Mouse (Mus musculus): ENCODE measurements around the gene Lrrc8e. TPM values are rescaled to one million over a fixed set of nuclear protein-coding genes. Genes with fewer than 3 reads are reported as not detected.

Gene Lrrc8e
- polyA plus RNA-seq, 2 experiments, result 0.30 to 0.37 TPM

DNA sequence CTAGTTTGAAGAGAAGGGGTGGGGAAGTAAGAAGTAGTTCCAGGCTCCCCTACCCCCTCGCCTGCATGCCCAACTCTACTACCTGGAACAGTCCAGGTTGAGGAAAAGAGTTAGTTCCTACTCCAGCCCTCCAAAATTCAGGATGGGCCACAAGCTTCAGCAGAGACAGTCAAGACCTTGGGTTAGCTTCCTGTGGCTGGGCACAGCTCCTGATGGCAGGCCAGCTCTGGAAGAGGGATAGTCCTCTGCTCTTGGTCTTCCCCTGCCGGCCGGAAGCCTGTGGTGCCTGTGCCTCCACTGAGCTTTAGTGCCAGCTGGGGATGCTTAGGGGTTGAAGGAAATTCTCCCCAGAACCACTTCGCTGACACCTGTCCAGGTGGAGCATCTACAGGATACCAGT, 304 bp upstream of the Lrrc8e start:
- H3K27me3 ChIP-seq (ENCODE audit: control insufficient read depth, insufficient read depth, low read length), result peaks cover 14% of the 10 kb centered on the region
- H3K9me3 ChIP-seq (ENCODE audit: control insufficient read depth, low read length), result no peaks in the 10 kb centered on the region
- no peak overlapping the region for H3K27ac ChIP-seq (replicated peaks; ENCODE audit: low read depth, low read length)
- H3K4me3 ChIP-seq (replicated peaks; ENCODE audit: low read length), result peak overlapping the region; percentile 27
- no peak for TF ChIP-seq POLR2A (IDR thresholded peaks at IDR 0.05; ENCODE audit: borderline replicate concordance, extremely low read depth, insufficient read depth, insufficient read length)
- peaks cover 6% of the 10 kb centered on the region; the same call in 1 of the 2 replicates for H3K4me1 ChIP-seq (ENCODE audit: control insufficient read depth, insufficient read depth, low read length)
- no peak for ATAC-seq (ENCODE audit: low FRiP score, low read depth)
- DNase-seq (ENCODE audit: low spot score), result no peak
- 19% methylated on average over 4 of the region's 4 CpGs for WGBS
- H3K36me3 ChIP-seq (ENCODE audit: control insufficient read depth, insufficient read depth, low read length), result no peaks in the 10 kb centered on the region
- H3K9ac ChIP-seq (ENCODE audit: low read depth, low read length, severe bottlenecking), result peak overlapping the region; percentile 44; the same call in 1 of the 2 replicates
- peak overlapping the region; percentile 49 for H3K4me2 ChIP-seq (replicated peaks; ENCODE audit: low read depth, low read length, severe bottlenecking)

DNA sequence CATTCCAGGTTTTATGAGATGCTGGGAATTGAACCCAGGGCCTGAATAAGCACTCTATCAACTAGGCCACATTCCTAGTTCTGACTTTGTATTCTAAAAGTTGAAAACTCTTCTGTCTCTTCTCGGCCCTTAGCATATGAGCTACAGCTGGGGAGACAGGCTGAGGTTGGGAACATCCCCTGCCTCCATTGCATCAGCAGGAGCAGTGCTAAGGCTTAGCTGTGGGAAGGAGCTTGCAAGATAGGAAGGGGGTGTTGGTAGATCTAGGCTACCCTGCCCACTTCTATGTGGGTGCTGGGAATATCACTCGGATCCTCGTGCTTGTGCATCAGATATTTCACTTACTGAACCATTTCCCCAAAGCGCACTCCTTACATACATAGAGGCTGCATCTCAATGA, 1.3 kb downstream of the Lrrc8e start:
- H3K27ac ChIP-seq (replicated peaks; ENCODE audit: low read depth, low read length), result no peak overlapping the region
- 93% methylated on average over 4 of the region's 4 CpGs for WGBS
- DNase-seq (ENCODE audit: low spot score) (no peak), ATAC-seq (ENCODE audit: low FRiP score, low read depth) (no peak)
- no peak overlapping the region for H3K4me3 ChIP-seq (replicated peaks; ENCODE audit: low read length)
- no peaks in the 10 kb centered on the region for H3K9me3 ChIP-seq (ENCODE audit: control insufficient read depth, low read length)
- H3K36me3 ChIP-seq (ENCODE audit: control insufficient read depth, insufficient read depth, low read length), result no peaks in the 10 kb centered on the region
- no peak for TF ChIP-seq POLR2A (IDR thresholded peaks at IDR 0.05; ENCODE audit: borderline replicate concordance, extremely low read depth, insufficient read depth, insufficient read length)
- H3K4me2 ChIP-seq (replicated peaks; ENCODE audit: low read depth, low read length, severe bottlenecking), result no peak overlapping the region
- no peak overlapping the region for H3K9ac ChIP-seq (ENCODE audit: low read depth, low read length, severe bottlenecking)
- peaks cover 6% of the 10 kb centered on the region; the same call in 1 of the 2 replicates for H3K4me1 ChIP-seq (ENCODE audit: control insufficient read depth, insufficient read depth, low read length)
- peaks cover 14% of the 10 kb centered on the region for H3K27me3 ChIP-seq (ENCODE audit: control insufficient read depth, insufficient read depth, low read length)

DNA sequence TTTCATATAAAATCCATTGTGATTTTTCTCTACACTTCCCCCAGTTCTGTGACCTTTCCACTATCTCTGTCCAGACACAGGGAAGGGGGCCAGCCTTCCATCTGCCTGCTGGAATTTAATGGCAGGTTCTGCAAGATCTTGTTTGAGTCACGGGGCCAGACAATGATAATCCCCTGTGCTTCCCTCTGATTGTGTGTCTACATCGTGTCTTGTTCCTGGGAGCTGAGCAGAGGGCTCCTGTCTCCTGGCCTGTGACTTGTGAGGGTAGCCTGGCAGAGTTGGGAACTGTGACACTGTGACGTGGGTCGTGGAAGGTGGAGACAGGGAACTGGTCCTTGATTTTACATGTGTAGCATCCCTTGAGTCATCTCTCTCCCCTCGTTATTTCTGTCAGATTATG, 3.2 kb downstream of the Lrrc8e start:
- ATAC-seq (ENCODE audit: low FRiP score, low read depth) (no peak), DNase-seq (ENCODE audit: low spot score) (no peak)
- Histone ChIP-seq H3K9ac (ENCODE audit: low read depth, low read length, severe bottlenecking) (no peak overlapping the region), H3K4me1 (ENCODE audit: control insufficient read depth, insufficient read depth, low read length) (peaks cover 6% of the 10 kb centered on the region; the same call in 1 of the 2 replicates), H3K4me3 (replicated peaks; ENCODE audit: low read length) (no peak overlapping the region), H3K27me3 (ENCODE audit: control insufficient read depth, insufficient read depth, low read length) (peaks cover 14% of the 10 kb centered on the region), H3K9me3 (ENCODE audit: control insufficient read depth, low read length) (no peaks in the 10 kb centered on the region), H3K36me3 (ENCODE audit: control insufficient read depth, insufficient read depth, low read length) (no peaks in the 10 kb centered on the region), H3K4me2 (replicated peaks; ENCODE audit: low read depth, low read length, severe bottlenecking) (no peak overlapping the region), H3K27ac (replicated peaks; ENCODE audit: low read depth, low read length) (no peak overlapping the region)
- WGBS, result 67% methylated on average over 5 of the region's 5 CpGs
- no peak for TF ChIP-seq POLR2A (IDR thresholded peaks at IDR 0.05; ENCODE audit: borderline replicate concordance, extremely low read depth, insufficient read depth, insufficient read length)

DNA sequence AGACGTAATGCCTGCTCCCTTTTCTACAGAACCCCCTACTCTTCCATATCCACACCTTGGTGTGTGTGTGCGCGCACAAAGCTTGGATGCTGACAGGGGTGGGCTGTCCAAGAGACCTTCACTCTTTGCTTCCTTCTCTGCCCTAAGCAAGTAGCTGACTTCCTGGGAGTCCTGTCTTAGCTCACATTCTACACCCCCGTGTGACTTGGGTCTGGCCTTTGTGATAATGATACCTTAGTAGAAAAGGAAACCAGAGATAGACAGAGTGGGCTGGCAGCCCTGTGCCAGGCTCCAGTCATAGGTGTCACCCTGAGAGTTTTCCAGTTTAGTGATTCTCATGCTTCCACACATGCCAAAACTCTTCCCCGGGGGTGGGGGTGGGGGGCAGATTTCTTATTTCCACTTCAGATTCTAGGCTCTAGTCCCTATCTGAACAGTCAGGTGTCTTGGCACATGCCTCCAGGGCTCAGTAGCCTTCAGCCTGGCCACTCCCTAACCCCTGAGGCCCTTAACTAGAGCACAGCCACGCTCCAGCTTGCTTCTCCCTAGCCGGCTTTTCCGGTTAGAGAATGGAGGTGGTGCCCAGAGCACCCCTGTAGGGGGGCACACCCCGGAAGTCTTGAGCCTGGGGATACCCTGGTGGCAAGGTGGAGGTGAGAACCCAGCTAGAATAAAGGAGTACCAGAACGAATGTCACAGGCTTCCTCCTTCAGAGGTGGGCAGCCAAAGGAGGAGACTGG, 4.2 kb downstream of the Lrrc8e start:
- Histone ChIP-seq H3K4me2 (replicated peaks; ENCODE audit: low read depth, low read length, severe bottlenecking) (no peak overlapping the region), H3K4me3 (replicated peaks; ENCODE audit: low read length) (no peak overlapping the region), H3K9ac (ENCODE audit: low read depth, low read length, severe bottlenecking) (no peak overlapping the region), H3K27ac (replicated peaks; ENCODE audit: low read depth, low read length) (no peak overlapping the region), H3K9me3 (ENCODE audit: control insufficient read depth, low read length) (no peaks in the 10 kb centered on the region), H3K4me1 (ENCODE audit: control insufficient read depth, insufficient read depth, low read length) (peaks cover 6% of the 10 kb centered on the region; the same call in 1 of the 2 replicates), H3K36me3 (ENCODE audit: control insufficient read depth, insufficient read depth, low read length) (no peaks in the 10 kb centered on the region), H3K27me3 (ENCODE audit: control insufficient read depth, insufficient read depth, low read length) (peaks cover 14% of the 10 kb centered on the region)
- 51% methylated on average over 10 of the region's 10 CpGs for WGBS
- ATAC-seq (ENCODE audit: low FRiP score, low read depth) (no peak), DNase-seq (ENCODE audit: low spot score) (no peak)
- TF ChIP-seq POLR2A (IDR thresholded peaks at IDR 0.05; ENCODE audit: borderline replicate concordance, extremely low read depth, insufficient read depth, insufficient read length), result no peak

DNA sequence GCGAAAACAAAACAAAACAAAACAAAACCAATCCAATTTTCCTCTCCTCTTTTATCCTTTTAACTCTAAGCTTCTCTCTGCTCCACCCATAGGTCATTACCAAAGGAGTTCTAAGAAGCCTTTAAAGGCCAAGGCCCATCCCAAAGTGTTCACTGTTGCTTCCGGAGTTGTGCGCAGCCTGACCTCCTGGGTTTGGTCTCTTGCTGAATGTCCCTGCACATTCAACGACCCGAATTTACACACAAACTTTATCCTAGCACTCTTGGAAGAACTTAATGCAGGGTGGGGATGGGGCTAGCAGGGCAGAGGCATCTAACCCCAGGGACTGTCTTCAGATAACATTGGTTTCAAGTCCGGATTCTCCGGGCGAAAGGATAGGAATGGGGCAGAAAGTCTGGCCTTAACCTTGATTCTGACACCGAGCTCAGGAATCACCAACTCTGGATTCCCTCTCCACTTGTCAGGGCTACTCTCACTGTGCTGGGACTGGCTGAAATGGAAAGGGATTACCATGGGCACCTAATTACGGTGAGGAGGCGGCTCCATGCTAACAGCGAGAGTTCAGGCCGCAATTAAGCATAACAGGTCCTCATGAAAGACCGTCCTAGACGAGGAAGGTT, 11.3 kb downstream of the Lrrc8e start:
- TF ChIP-seq POLR2A (IDR thresholded peaks at IDR 0.05; ENCODE audit: borderline replicate concordance, extremely low read depth, insufficient read depth, insufficient read length), result no peak
- H3K9me3 ChIP-seq (ENCODE audit: control insufficient read depth, low read length), result no peaks in the 10 kb centered on the region
- 20% methylated on average over 15 of the region's 15 CpGs for WGBS
- ATAC-seq (ENCODE audit: low FRiP score, low read depth) (no peak), DNase-seq (ENCODE audit: low spot score) (no peak)
- H3K27ac ChIP-seq (replicated peaks; ENCODE audit: low read depth, low read length), result peak overlapping the region; percentile 93
- H3K4me1 ChIP-seq (ENCODE audit: control insufficient read depth, insufficient read depth, low read length), result peaks cover 16% of the 10 kb centered on the region
- peak overlapping the region; percentile 71 for H3K9ac ChIP-seq (ENCODE audit: low read depth, low read length, severe bottlenecking)
- no peaks in the 10 kb centered on the region for H3K27me3 ChIP-seq (ENCODE audit: control insufficient read depth, insufficient read depth, low read length)
- H3K4me2 ChIP-seq (replicated peaks; ENCODE audit: low read depth, low read length, severe bottlenecking), result peak overlapping the region; percentile 81
- H3K36me3 ChIP-seq (ENCODE audit: control insufficient read depth, insufficient read depth, low read length), result peaks cover 20% of the 10 kb centered on the region
- peak overlapping the region; percentile 82 for H3K4me3 ChIP-seq (replicated peaks; ENCODE audit: low read length)

Measured in limb, embryonic 14.5 days (tissue).